Mouse (Mus musculus): ENCODE measurements around the gene Tas2r143.

The Tas2r143 gene

GRCm38 (mm10) chr6:42369870-42370269 lies 30.2 kb upstream of the Tas2r143 start:
- DNase-seq = no peak

GRCm38 (mm10) chr6:42370630-42371363 lies 29.2 kb upstream of the Tas2r143 start:
- DNase-seq = peak; percentile 19

DNA sequence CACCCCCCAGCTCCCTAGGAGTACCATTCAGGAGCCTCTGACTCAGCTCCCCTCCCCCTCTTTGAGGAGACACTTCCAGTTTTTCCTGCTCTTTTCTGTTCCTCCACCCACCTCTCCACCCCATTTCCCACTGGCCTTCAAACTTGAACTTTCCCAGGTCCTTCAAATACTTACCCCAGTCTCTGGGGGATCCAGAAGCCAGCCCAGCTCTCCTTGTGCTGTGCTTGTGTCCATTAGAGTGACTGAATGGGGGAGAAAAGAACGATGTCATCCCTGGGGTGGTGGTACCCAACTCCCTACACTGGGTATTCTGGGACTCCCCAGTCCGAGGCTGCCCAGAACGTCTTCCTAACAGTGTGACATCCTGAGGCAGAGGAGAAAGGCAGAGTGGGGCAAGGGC lies 28.0 kb upstream of the Tas2r143 start:
- DNase-seq = peak; percentile 11

DNA sequence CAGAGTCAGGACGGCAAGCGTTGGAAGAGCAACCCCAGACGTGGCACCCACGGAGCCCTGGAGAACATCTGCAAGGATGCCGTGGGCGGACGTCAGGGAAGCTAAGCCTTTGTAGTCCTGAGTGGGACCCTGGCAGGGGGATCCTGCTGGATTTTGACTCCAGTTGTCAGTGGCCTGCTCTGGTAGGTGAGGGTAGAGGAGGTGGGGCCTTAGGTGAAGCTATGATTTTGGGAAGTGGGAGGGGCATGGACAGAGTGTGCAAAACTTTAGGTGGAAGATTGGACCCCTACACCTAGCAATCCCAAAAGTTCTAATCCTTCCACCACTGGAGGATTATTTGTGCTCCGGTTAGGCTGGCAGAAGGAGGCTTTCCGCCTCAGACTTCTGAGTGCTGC lies 27.6 kb upstream of the Tas2r143 start:
- DNase-seq = peak; percentile 18

GRCm38 (mm10) chr6:42372816-42373547 lies 27.1 kb upstream of the Tas2r143 start, which contains the start of gene Epha1:
TSS of gene Epha1 (minus strand) at chr6:42373268.
- DNase-seq = peak; percentile 67

DNA sequence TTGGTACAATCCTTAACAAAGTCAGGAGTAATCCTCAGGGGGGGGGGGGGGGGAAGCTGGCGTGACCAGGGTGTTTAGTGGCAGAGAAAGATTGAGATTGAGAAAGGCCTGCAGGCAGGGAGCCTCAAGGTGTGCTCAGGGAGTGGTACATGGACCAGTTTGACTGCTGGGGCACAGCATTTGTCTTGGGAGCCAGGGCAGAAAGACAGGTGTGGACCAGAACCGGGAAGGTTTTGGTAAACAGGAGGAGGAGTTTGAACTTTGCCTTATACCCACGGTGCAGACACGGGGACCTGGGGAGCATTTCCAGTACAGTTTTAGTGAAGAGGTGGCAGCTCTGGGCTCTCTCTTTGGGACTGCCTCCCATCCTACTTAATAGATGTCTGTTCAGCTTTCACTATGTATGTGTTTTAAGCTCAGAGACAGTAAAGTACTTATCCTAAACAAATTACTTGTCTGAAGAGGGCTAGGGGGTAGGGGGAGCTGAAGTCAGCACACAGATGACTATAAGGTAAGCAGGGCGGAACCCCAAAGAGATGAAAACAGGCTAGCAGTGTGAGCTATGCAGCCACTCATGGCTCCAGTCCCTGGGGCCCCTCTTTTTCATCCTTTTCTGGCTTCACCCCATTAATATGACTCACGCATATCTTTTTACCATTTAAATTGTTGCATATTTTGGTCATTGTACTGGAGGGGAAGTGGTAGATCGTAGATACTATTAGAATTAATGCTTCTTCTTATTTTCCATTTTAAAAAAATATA lies 26.2 kb upstream of the Tas2r143 start:
- DNase-seq = no peak

- DNase-seq = no peak
Measured at GRCm38 (mm10) chr6:42374701-42375100, 25.3 kb upstream of the Tas2r143 start.

- DNase-seq = no peak
Measured at GRCm38 (mm10) chr6:42375131-42375530, 24.9 kb upstream of the Tas2r143 start.

DNA sequence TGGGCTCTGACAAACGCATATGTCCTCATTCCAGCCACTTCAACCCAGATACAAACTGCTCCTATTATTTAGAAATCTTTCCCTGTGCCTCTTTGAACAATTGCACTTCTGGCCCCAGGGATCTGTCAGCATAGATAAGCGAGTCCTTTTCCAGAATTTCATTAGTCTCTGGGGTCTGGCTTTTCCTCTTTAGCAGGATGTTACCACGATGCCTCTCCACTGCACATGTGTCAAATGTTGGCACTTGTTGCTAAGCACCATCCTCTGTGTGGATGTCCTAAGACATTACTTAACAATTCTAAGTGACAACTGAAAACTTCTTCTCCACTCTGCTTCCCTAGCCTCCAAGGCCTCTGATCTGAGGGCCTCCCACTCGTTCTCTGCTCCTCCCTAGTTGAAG lies 24.0 kb upstream of the Tas2r143 start:
- no peak for DNase-seq

DNA sequence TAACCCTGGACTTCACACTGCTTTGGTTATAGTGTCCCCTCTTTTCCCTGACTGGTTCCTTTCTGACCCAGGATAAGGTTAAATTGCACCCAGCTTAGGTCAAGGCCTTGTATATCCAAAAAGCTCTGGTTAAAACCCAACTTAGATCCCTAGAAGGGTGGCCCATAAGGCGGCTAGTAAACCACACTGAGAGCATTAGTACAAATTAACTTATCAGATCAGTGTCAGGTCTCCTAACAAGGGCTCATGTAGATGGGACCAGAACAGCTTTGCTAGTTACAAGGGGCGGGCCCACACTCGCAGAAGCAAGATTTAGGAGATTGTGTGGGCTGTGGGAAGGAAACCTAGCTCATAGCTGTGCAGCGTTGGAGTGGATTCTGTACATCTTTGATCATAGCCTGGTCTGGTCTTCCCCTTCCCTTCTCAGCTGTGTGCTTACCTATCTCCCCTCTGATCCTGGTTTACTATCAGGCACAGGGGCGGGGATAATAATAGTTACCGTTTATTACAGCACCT lies 23.5 kb upstream of the Tas2r143 start:
- no peak for DNase-seq

- no peak for DNase-seq
Measured at GRCm38 (mm10) chr6:42377280-42377679, 22.8 kb upstream of the Tas2r143 start.

- DNase-seq = no peak
Measured at GRCm38 (mm10) chr6:42379551-42379950, 20.5 kb upstream of the Tas2r143 start.

DNA sequence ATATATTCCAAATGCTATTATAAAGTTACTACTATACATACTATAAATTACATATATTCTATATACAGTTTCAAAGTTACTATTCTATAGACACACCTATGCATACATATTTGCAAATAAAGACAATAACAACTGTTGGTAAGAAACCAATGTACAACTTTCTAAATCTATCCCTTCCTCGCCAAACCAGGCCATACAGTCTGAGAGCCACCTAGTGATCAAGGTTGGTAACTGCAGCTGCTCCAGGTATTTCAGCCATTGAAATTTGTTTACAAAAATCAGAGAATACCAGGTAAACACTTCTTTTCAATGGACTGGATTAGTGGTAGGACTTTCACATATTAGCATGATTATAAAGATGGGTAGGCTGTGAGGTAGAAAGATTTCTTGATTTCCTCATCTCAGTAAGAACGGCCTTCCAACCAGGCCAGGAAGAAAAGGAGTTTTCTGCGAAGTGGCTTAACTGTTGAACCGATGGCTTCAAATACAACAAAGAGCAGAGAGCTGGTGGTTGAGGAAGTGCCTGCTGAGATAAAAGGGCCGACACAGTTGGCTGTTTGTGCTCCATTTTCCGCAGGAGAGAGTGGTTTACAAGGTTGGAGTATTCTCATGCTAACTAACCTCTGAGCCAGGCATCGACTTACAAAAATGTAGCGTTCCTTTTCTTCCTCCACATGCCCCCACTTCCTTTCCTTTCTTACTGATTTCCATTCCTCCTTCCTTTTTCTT lies 19.5 kb upstream of the Tas2r143 start:
- peak; percentile 26 for DNase-seq

GRCm38 (mm10) chr6:42381221-42381620 lies 18.8 kb upstream of the Tas2r143 start:
- no peak for DNase-seq

- no peak for DNase-seq
Measured at GRCm38 (mm10) chr6:42381916-42382381, 18.1 kb upstream of the Tas2r143 start.

- no peak for DNase-seq
Measured at GRCm38 (mm10) chr6:42383360-42383759, 16.7 kb upstream of the Tas2r143 start.

GRCm38 (mm10) chr6:42385635-42386034 lies 14.4 kb upstream of the Tas2r143 start:
- no peak for DNase-seq

- DNase-seq = no peak
Measured at GRCm38 (mm10) chr6:42391796-42392330, 8.2 kb upstream of the Tas2r143 start.

GRCm38 (mm10) chr6:42395960-42396809 lies 3.9 kb upstream of the Tas2r143 start:
- DNase-seq = peak; percentile 22

DNA sequence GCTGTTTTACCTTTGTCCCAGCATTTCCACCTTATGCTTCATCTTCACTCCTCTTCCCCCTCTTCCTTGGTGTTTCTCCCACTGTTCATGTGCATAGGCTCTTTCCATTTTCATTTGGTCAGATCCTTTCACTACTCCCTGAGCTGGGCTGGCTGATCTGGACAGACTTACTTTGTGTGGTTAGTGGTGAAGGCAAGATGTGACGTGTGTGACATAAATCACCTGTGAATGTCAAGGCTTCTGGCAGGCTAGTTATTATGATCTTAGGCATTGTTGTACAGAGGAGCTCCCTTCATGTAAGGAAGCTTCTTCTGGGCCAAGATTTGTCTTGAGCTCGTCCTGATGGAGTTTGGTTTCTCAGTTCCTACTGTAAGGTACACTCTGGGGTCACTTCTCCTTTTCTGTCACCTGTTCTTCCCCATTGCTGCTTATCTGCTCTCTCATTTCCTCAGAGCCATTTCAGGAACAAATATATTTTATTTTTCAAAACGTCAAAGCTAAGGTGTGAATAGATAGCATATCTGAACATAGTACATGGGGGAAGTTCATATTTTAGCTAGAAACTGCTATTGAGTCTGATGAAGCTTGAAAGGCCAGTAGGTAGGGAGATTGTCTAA lies 2.9 kb upstream of the Tas2r143 start:
- no peak for DNase-seq

- no peak for DNase-seq
Measured at GRCm38 (mm10) chr6:42398285-42398684, 1.8 kb upstream of the Tas2r143 start.

All from cerebellum, adult 9-11 months (tissue).